Mouse (Mus musculus) liver, adult 10 weeks (tissue): ENCODE measurements around the gene Ano9. TPM values are rescaled to one million over a fixed set of nuclear protein-coding genes. Genes with fewer than 3 reads are reported as not detected.

Experiments
- polyA plus RNA-seq: library from polyadenylated mRNA; stranded (reverse); fragments of 350-450 nt; fragmentation: Illumina TruSeq; extraction: RNeasy Lipid Tissue Mini Kit (QIAGEN cat#74804); gene quantifications from one replicate; pipeline ENCODE4 v1.2.3, GENCODE M21; 2014; ENCODE audit warnings: low read depth, low replicate concordance

Ano9 gene
- polyA plus RNA-seq: not detected

DNA sequence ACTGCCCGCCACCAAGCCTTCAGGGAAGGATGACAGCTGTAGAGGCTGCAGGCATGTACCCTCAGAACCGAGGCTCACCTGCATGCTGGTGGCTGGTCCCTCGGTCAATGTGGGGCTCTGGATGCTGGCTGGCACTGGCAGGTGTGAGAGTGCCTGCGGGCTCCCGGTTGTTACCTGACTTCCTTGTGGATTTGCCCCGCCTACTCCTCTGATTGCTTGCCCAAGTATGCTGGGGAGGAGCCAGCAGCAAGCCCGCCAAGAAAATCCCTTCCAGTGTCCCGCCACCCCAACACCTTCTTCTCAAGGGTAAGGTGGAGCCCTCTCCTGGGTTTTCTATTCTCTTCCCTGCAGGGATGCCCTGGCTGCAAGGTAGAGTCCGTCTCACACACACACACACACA is at the start of gene Ano9:
TSS of gene Ano9 (minus strand) at position 171 of the 400 bp plus-strand sequence.

DNA sequence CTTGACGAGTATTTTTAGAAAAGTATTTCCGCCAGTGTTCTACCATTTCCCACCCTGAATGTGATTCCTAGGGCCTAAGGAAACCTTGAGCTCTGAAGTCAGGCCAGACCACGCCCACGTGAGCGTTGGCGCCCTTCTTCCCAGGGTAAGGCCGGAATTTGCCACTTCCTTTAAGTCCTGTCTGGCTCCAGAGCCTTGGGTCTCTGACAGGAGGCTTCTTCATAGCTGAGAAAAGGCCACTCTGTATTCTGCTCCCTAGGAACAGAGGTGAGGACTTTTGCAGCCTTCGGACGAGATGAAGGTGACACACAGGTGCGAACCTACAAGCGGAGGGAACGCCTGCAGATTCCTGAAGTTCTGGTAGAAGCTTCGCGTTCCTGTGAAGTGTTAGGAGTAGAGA is 4.6 kb upstream of the Ano9 start, which contains the start of gene Ptdss2:
TSS of gene Ptdss2 (plus strand) at position 138 of the 400 bp plus-strand sequence.

DNA sequence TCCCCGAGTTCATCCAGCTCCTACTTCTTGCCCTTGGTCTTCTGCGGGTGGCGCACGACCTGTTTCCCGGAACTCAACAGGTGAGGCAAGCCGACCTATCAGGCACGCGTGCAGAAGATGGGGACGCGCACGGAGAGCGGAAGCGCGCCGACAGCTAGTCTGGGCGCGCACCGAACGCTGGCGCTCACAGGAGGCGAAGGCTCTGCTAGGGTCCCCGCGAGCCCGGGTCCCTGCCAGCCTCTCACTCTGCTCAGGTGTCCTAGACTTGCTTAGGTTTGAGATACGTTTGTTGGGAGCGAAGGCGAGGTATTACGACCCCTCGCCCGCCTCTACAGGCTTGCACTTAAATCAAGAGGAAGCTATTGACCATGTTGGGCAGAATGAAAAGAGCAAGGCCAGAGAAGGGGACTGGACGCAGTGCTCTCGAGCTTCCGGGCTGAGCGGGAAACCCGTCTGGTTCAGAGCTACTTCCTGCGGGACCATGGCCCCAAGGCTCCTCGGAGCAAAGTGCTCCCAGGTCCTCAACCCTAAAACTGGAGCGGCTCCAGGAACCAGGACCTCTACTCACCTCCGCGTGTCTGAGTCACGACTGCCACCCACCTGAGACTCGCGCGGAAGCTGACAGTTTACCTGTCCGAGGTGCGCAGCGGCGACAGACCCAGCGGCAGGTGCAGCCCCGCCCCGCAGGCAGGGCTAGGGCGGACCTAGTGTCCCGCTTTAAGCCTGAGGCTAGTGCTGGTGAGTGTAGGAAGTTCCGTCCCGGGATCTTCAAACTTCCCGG is 17.5 kb downstream of the Ano9 start, which contains the start of gene Sigirr:
TSS of gene Sigirr (minus strand) at position 662 of the 781 bp plus-strand sequence.

DNA sequence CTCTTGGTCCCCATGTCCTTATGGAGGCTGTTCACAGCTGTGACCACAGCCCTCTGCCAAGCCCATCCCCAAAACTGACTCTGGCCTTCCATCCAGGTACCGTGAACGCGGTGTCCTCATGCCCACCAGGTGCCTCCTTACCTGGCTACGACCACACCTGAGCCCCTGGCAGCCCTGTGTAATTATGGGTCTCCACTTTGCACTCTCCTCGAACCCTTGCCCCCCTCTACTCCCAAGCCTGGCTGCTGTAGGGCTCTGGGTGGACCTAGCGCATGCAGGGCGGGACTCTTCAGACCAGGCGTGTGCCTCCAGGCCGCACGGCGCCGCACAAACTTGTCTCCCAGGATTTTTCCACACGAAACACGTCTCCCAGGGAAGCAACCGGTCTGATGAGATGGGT is 39.8 kb downstream of the Ano9 start, which contains the start of gene Pkp3:
TSS of gene Pkp3 (plus strand) at position 378 of the 400 bp plus-strand sequence.

DNA sequence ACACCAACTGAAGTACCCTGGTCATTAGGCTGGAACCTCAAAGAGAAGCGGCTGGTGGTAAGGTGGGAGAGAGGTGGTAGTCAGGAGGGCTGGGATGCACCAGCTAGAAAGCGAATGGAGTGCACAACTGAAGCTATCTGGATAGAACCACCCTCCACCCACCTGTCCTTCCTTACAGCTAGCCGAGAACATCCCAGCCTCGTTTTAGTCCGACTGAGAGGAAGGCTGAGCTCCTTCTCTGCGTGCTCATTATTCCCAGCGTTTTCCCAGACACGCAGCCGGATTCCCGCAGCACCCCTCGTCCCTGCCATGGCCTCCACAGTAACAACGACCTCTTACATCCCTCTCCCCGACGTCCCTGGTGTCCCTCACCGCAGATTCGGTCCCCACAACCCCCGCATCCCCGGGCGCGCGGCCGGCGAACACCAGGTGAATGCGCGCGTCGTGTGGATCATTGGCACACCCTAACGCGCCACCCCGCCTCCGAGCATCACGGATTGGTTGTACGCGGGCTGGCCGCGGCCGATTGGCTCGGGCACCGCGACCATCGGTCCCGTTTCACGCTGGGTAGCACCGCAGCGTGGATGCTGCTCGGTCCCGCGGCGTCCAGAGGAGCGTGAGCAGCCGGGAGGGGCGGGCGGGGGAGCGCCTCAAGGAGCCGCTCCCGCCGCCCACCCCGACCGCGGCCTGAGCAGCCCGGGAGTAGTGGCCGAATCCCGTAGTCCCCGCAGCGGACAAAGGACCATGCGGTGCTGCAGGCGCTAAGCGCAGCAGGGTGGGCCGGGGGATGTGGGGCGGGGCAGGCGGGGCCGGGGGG is 57.0 kb downstream of the Ano9 start, which contains the start of gene B4galnt4:
TSS of gene B4galnt4 (plus strand) at position 679 of the 817 bp plus-strand sequence.

Other genes with a start within 250 kb of the Ano9 start
- gene Psmd13, start 235.8 kb downstream of the Ano9 start, polyA plus RNA-seq: 89.2 TPM
- gene Sirt3, start 235.5 kb downstream of the Ano9 start, polyA plus RNA-seq: 15.2 TPM
- gene Cox8b, start 217.4 kb downstream of the Ano9 start, polyA plus RNA-seq: not detected
- gene Nlrp6, start 196.9 kb downstream of the Ano9 start, polyA plus RNA-seq: 20.5 TPM
- gene Pgghg, start 176.4 kb downstream of the Ano9 start, polyA plus RNA-seq: 2.3 TPM
- gene Ifitm5, start 167.5 kb downstream of the Ano9 start, polyA plus RNA-seq: not detected
- not detected for gene Gm45717, start 161.9 kb downstream of the Ano9 start, polyA plus RNA-seq
- 135 TPM for gene Ifitm2, start 161.8 kb downstream of the Ano9 start, polyA plus RNA-seq
- 4.2 TPM for gene Ifitm1, start 150.6 kb downstream of the Ano9 start, polyA plus RNA-seq
- gene Ifitm3, start 107.0 kb downstream of the Ano9 start, polyA plus RNA-seq: 163 TPM
- 2.6 TPM for gene Ifitm6, start 99.9 kb downstream of the Ano9 start, polyA plus RNA-seq
- not detected for gene Gm17387, start 88.7 kb downstream of the Ano9 start, polyA plus RNA-seq
- not detected for gene B4galnt4, start 56.7 kb downstream of the Ano9 start, polyA plus RNA-seq
- gene Pkp3, start 39.6 kb downstream of the Ano9 start, polyA plus RNA-seq: not detected
- gene Sigirr, start 17.2 kb downstream of the Ano9 start, polyA plus RNA-seq: 1.6 TPM
- 7.0 TPM for gene Ptdss2, start 4.6 kb upstream of the Ano9 start, polyA plus RNA-seq
- 5.3 TPM for gene Rnh1, start 55.1 kb upstream of the Ano9 start, polyA plus RNA-seq
- 8.3 TPM for gene Hras, start 76.2 kb upstream of the Ano9 start, polyA plus RNA-seq
- gene Lrrc56, start 76.4 kb upstream of the Ano9 start, polyA plus RNA-seq: 0.37 TPM
- gene Lmntd2, start 96.3 kb upstream of the Ano9 start, polyA plus RNA-seq: 0.37 TPM
- gene Rassf7, start 98.1 kb upstream of the Ano9 start, polyA plus RNA-seq: 3.6 TPM
- 6.0 TPM for gene Phrf1, start 111.0 kb upstream of the Ano9 start, polyA plus RNA-seq
- gene Irf7, start 148.7 kb upstream of the Ano9 start, polyA plus RNA-seq: 32.2 TPM
- 14.3 TPM for gene Cdhr5, start 159.0 kb upstream of the Ano9 start, polyA plus RNA-seq
- gene Sct, start 161.3 kb upstream of the Ano9 start, polyA plus RNA-seq: not detected
- not detected for gene Drd4, start 174.2 kb upstream of the Ano9 start, polyA plus RNA-seq
- 1.4 TPM for gene Deaf1, start 209.9 kb upstream of the Ano9 start, polyA plus RNA-seq
- gene Tmem80, start 209.9 kb upstream of the Ano9 start, polyA plus RNA-seq: 10.1 TPM
- 9.6 TPM for gene Eps8l2, start 221.1 kb upstream of the Ano9 start, polyA plus RNA-seq